Mouse (Mus musculus) myocyte (in vitro differentiated cells): ENCODE measurements around the gene Celf2. TPM values are rescaled to one million over a fixed set of nuclear protein-coding genes. Genes with fewer than 3 reads are reported as not detected.

Source experiments
- H3K27me3 ChIP-seq: one replicate; pipeline ENCODE4 v1.6.1; 2011; ENCODE audit not compliant: control insufficient read depth, insufficient read depth, insufficient read length
- H3K36me3 ChIP-seq: one replicate; pipeline ENCODE4 v1.6.1; 2011; ENCODE audit not compliant: control insufficient read depth, insufficient read depth
- H3K4me2 ChIP-seq: one replicate; pipeline ENCODE4 v1.6.1; 2011; ENCODE audit warnings: low read depth, control low read depth
- H3K4me3 ChIP-seq: one replicate; pipeline ENCODE4 v1.5.1; 2011; ENCODE audit warnings: mild to moderate bottlenecking, control low read depth, moderate library complexity
- H3K79me2 ChIP-seq: one replicate; pipeline ENCODE4 v1.6.1; 2011; ENCODE audit not compliant: control insufficient read depth, insufficient read depth
- H3ac ChIP-seq: one replicate; pipeline ENCODE4 v1.6.1; 2011; ENCODE audit not compliant: control insufficient read depth, insufficient read length
- CEBPB ChIP-seq: IDR thresholded peaks from 2 replicates; pipeline ENCODE4 v1.6.1; 2011; ENCODE audit warnings: mild to moderate bottlenecking, moderate library complexity; ENCODE audit not compliant: poor library complexity, insufficient read depth, severe bottlenecking
- E2F4 ChIP-seq: IDR thresholded peaks from one replicate; pipeline ENCODE4 v1.6.1; 2011; ENCODE audit warnings: mild to moderate bottlenecking, control low read depth, moderate library complexity; ENCODE audit not compliant: insufficient read depth
- MAX ChIP-seq: IDR thresholded peaks from one replicate; pipeline ENCODE4 v1.6.1; 2011; ENCODE audit warnings: low read depth, mild to moderate bottlenecking, control low read depth
- MYOD1 ChIP-seq, 3 experiments: IDR thresholded peaks; one replicate each; pipeline ENCODE4 v1.6.1; 2011; ENCODE audit warnings: control low read depth in 2 of 3, low read depth in 2 of 3, mild to moderate bottlenecking in 2 of 3, moderate library complexity in 1 of 3; ENCODE audit not compliant: insufficient read length in 2 of 3, control insufficient read depth in 1 of 3
- MYOG ChIP-seq, 3 experiments: IDR thresholded peaks; one replicate each; pipeline ENCODE4 v1.6.1; 2011; ENCODE audit warnings: control low read depth in 2 of 3, low read depth in 2 of 3, mild to moderate bottlenecking in 2 of 3; ENCODE audit not compliant: insufficient read length in 2 of 3, control insufficient read depth in 1 of 3, insufficient read depth in 1 of 3
- POLR2A ChIP-seq: IDR thresholded peaks from one replicate; pipeline ENCODE4 v1.6.1; 2011; ENCODE audit warnings: low read depth, mild to moderate bottlenecking, control low read depth, moderate library complexity; ENCODE audit not compliant: insufficient read length
- POLR2AphosphoS2 ChIP-seq: IDR thresholded peaks from one replicate; pipeline ENCODE4 v1.6.1; 2011; ENCODE audit warnings: low read depth, control low read depth; ENCODE audit not compliant: insufficient read length
- REST ChIP-seq: IDR thresholded peaks from one replicate; pipeline ENCODE4 v1.6.1; 2011; ENCODE audit warnings: mild to moderate bottlenecking, control low read depth, moderate library complexity; ENCODE audit not compliant: insufficient read depth, insufficient read length
- SRF ChIP-seq: IDR thresholded peaks from one replicate; pipeline ENCODE4 v1.6.1; 2011; ENCODE audit warnings: low read depth; ENCODE audit not compliant: control insufficient read depth, insufficient read length
- TCF12 ChIP-seq: IDR thresholded peaks from one replicate; pipeline ENCODE4 v1.6.1; 2011; ENCODE audit warnings: mild to moderate bottlenecking, control low read depth; ENCODE audit not compliant: poor library complexity, insufficient read depth, severe bottlenecking
- TCF3 ChIP-seq: IDR thresholded peaks from one replicate; pipeline ENCODE4 v1.6.1; 2011; ENCODE audit warnings: low read depth, control low read depth; ENCODE audit not compliant: insufficient read length
- USF1 ChIP-seq: IDR thresholded peaks from one replicate; pipeline ENCODE4 v1.6.1; 2011; ENCODE audit warnings: low read depth, mild to moderate bottlenecking, control low read depth, moderate library complexity
- polyA plus RNA-seq: library from polyadenylated mRNA; unstranded; fragments of >200 nt; fragmentation: generic; extraction: Trizol; gene quantifications from one replicate; pipeline ENCODE4 v1.2.1, GENCODE M21; 2012; ENCODE audit warnings: missing spikeins

The Celf2 gene
- polyA plus RNA-seq, 1 experiment, result 30.1 TPM

GRCm38 (mm10) chr2:6704804-6705203 is 804.6 kb downstream of the Celf2 start:
- peaks cover 2% of the 10 kb centered on the region for H3K79me2 ChIP-seq
- H3K27me3 ChIP-seq, result no peaks in the 10 kb centered on the region
- no peak overlapping the region for H3K4me3 ChIP-seq
- H3K36me3 ChIP-seq, result no peaks in the 10 kb centered on the region
- no peak overlapping the region for H3ac ChIP-seq
- H3K4me2 ChIP-seq, result no peak overlapping the region
- no peak for TF ChIP-seq MYOG (IDR thresholded peaks at IDR 0.05; ENCODE audit: control insufficient read depth in 1 of 3, insufficient read depth in 1 of 3, insufficient read length in 2 of 3, low read depth in 2 of 3)
- no peak for TF ChIP-seq POLR2A
- no peak for TF ChIP-seq MAX
- no peak for TF ChIP-seq MYOD1 (IDR thresholded peaks at IDR 0.05; ENCODE audit: control insufficient read depth in 1 of 3, insufficient read length in 2 of 3, low read depth in 2 of 3)

GRCm38 (mm10) chr2:6704342-6704741 is 805.0 kb downstream of the Celf2 start:
- Histone ChIP-seq H3K4me3 (no peak overlapping the region), H3K4me2 (no peak overlapping the region), H3K27me3 (no peaks in the 10 kb centered on the region), H3K36me3 (no peaks in the 10 kb centered on the region), H3K79me2 (peaks cover 3% of the 10 kb centered on the region), H3ac (no peak overlapping the region)
- TF ChIP-seq MAX, result no peak
- no peak for TF ChIP-seq REST
- no peak for TF ChIP-seq USF1
- TF ChIP-seq TCF12, result no peak
- no peak for TF ChIP-seq POLR2AphosphoS2
- no peak for TF ChIP-seq CEBPB
- no peak for TF ChIP-seq MYOD1 (IDR thresholded peaks at IDR 0.05; ENCODE audit: control insufficient read depth in 1 of 3, insufficient read length in 2 of 3, low read depth in 2 of 3)
- TF ChIP-seq E2F4, result no peak
- TF ChIP-seq POLR2A, result no peak

- H3K79me2 ChIP-seq, result peaks cover 10% of the 10 kb centered on the region
- H3K4me3 ChIP-seq, result no peak overlapping the region
- no peak overlapping the region for H3ac ChIP-seq
- no peak for TF ChIP-seq POLR2AphosphoS2
- TF ChIP-seq POLR2A, result no peak
- no peak for TF ChIP-seq SRF
- TF ChIP-seq TCF12, result no peak
- TF ChIP-seq USF1, result no peak
- no peak for TF ChIP-seq MYOD1 (IDR thresholded peaks at IDR 0.05; ENCODE audit: control insufficient read depth in 1 of 3, insufficient read length in 2 of 3, low read depth in 2 of 3)
- TF ChIP-seq MYOG (IDR thresholded peaks at IDR 0.05; ENCODE audit: control insufficient read depth in 1 of 3, insufficient read depth in 1 of 3, insufficient read length in 2 of 3, low read depth in 2 of 3), result no peak
- no peak for TF ChIP-seq CEBPB
- TF ChIP-seq TCF3, result no peak
- TF ChIP-seq REST, result no peak
- no peak for TF ChIP-seq E2F4
- TF ChIP-seq MAX, result no peak
- no peak overlapping the region for H3K4me2 ChIP-seq
- no peaks in the 10 kb centered on the region for H3K36me3 ChIP-seq
- H3K27me3 ChIP-seq, result no peaks in the 10 kb centered on the region
These were observed 813.0 kb downstream of the Celf2 start for GRCm38 (mm10) chr2:6696326-6696725.

GRCm38 (mm10) chr2:6695353-6695951 is 813.9 kb downstream of the Celf2 start:
- Histone ChIP-seq H3K4me3 (no peak overlapping the region), H3K27me3 (no peaks in the 10 kb centered on the region), H3ac (no peak overlapping the region), H3K4me2 (peak overlapping the region; percentile 20), H3K36me3 (no peaks in the 10 kb centered on the region), H3K79me2 (peaks cover 10% of the 10 kb centered on the region)
- no peak for TF ChIP-seq CEBPB
- TF ChIP-seq TCF3, result no peak

GRCm38 (mm10) chr2:6689689-6690088 is 819.7 kb downstream of the Celf2 start:
- Histone ChIP-seq H3K27me3 (no peaks in the 10 kb centered on the region), H3K79me2 (peaks cover 23% of the 10 kb centered on the region), H3K36me3 (no peaks in the 10 kb centered on the region), H3K4me3 (no peak overlapping the region), H3ac (no peak overlapping the region), H3K4me2 (no peak overlapping the region)
- TF ChIP-seq TCF3, result no peak
- TF ChIP-seq USF1, result no peak
- no peak for TF ChIP-seq SRF
- TF ChIP-seq MYOG (IDR thresholded peaks at IDR 0.05; ENCODE audit: control insufficient read depth in 1 of 3, insufficient read depth in 1 of 3, insufficient read length in 2 of 3, low read depth in 2 of 3), result no peak
- no peak for TF ChIP-seq REST
- no peak for TF ChIP-seq TCF12
- no peak for TF ChIP-seq POLR2A
- TF ChIP-seq CEBPB, result no peak
